Mouse (Mus musculus): ENCODE measurements around the gene Ndc1.

GRCm38 (mm10) chr4:107425616-107426015, 58.0 kb downstream of the Ndc1 start:
- no peak for TF ChIP-seq CTCF (IDR thresholded peaks at IDR 0.05; ENCODE audit: insufficient read depth, low read length)
- TF ChIP-seq POLR2A (IDR thresholded peaks at IDR 0.05; ENCODE audit: borderline replicate concordance, extremely low read depth, low read depth, low read length), result no peak

All from lung, adult 2 months (tissue).